Comparison of ENCODE assay signal across 26 mouse cellular contexts in the genomic region with DNA sequence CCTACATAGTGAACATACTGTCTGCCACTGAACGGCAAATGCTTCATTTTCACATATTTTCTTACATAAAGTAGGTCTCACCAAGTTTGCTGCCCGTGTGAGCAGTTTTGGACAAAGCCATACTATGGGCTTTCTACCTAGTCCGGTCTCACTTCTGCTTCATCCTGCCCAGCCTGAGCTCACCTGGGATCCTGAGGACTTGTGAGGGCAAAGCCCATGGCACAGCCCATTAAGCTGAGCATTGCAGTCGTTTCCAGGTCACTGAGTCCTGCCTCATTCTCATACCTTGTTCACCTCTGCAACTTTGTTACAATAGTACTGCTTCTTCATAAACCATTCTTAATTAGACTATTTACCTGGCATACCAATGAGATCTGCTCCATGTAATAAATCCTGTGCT.
A peak's percentile ranks its signal among the peaks of the same experiment; 100 is the strongest.
DNase-seq lines count a peak whose midpoint lies in the region; ATAC-seq and TF ChIP-seq lines count a peak whose summit lies in the region.
"Had no signal": no experiment of that assay in that cellular context is flagged by ENCODE, and none has a peak within 500 bp of the region (broad histone marks: within the 10 kb centered on the region; RNA-seq: fewer than 3 reads in every experiment).

No protein-coding gene starts in this region.

- no peak overlapping the region for H3K4me3 ChIP-seq in heart, embryonic 10.5 days
- H3K4me3 ChIP-seq in kidney, adult 2 months (ENCODE audit: insufficient read depth, low read depth, low read length), result no peak overlapping the region
- H3K4me3 ChIP-seq in kidney, embryonic 15.5 days (replicated peaks), result no peak overlapping the region
- H3K4me3 ChIP-seq in embryonic facial prominence, embryonic 10.5 days, result no peak overlapping the region
- H3K4me3 ChIP-seq: embryonic facial prominence, embryonic 13.5 days; erythroblast, embryonic 14.5 days; forebrain, embryonic 12.5 days; forebrain, embryonic 15.5 days; heart, adult 2 months; hindbrain, embryonic 12.5 days; hindbrain, embryonic 15.5 days had no signal

- H3K9me3 ChIP-seq in heart, embryonic 10.5 days, result no peaks in the 10 kb centered on the region
- no peaks in the 10 kb centered on the region for H3K9me3 ChIP-seq in kidney, embryonic 15.5 days (replicated peaks)
- H3K9me3 ChIP-seq in embryonic facial prominence, embryonic 10.5 days, result no peaks in the 10 kb centered on the region
- H3K9me3 ChIP-seq: embryonic facial prominence, embryonic 13.5 days; forebrain, embryonic 12.5 days; forebrain, embryonic 15.5 days; G1E; hindbrain, embryonic 12.5 days; hindbrain, embryonic 15.5 days had no signal

- ATAC-seq in kidney, embryonic 15.5 days (replicated peaks; ENCODE audit: low FRiP score), result 0 out of 2 replicates have a peak, but pooled peaks have one; percentile 58
- no peak for ATAC-seq in CD4-positive, CD25-positive, alpha-beta regulatory T cell, adult 4 months
- ATAC-seq: forebrain, embryonic 15.5 days; Patski had no signal

- H3K9ac ChIP-seq in kidney, embryonic 15.5 days, result no peak overlapping the region
- H3K9ac ChIP-seq: embryonic facial prominence, embryonic 13.5 days; forebrain, embryonic 12.5 days; forebrain, embryonic 15.5 days; hindbrain, embryonic 12.5 days; hindbrain, embryonic 15.5 days had no signal

- no peak for TF ChIP-seq CTCF in kidney, adult 2 months (conservative IDR thresholded peaks at IDR 0.05; ENCODE audit: insufficient read depth, insufficient read length, low read depth, low read length)

- DNase-seq in heart, adult 11 months, result peak; percentile 75
- DNase-seq in heart, embryonic 10.5 days (ENCODE audit: low spot score), result no peak
- peak; percentile 35 for DNase-seq in kidney, adult 2 months
- peak; percentile 25 for DNase-seq in kidney, postnatal 14 days
- no peak for DNase-seq in embryonic facial prominence, embryonic 10.5 days (ENCODE audit: low spot score)
- no peak for DNase-seq in spleen, postnatal 36 days (ENCODE audit: low spot score in 2 of 2)
- DNase-seq: adrenal gland, adult 2 months; adrenal gland, postnatal 14 days; cerebellum, adult 11 months; cerebellum, adult 2 months; cerebellum, adult 9-11 months; cerebellum, postnatal 25 days; gastrocnemius, postnatal 25 days; heart, adult 2 months had no signal

- H3K4me2 ChIP-seq in kidney, embryonic 15.5 days, result no peak overlapping the region
- H3K4me2 ChIP-seq: embryonic facial prominence, embryonic 13.5 days; forebrain, embryonic 12.5 days; forebrain, embryonic 15.5 days; heart, embryonic 11.5 days; hindbrain, embryonic 12.5 days; hindbrain, embryonic 15.5 days had no signal

- H3K27me3 ChIP-seq in heart, embryonic 10.5 days (ENCODE audit: insufficient read depth, poor library complexity, severe bottlenecking), result no peaks in the 10 kb centered on the region
- no peaks in the 10 kb centered on the region for H3K27me3 ChIP-seq in kidney, adult 2 months (replicated peaks; ENCODE audit: control insufficient read depth, insufficient read depth, low read length)
- H3K27me3 ChIP-seq in kidney, embryonic 15.5 days, result no peaks in the 10 kb centered on the region
- H3K27me3 ChIP-seq in embryonic facial prominence, embryonic 10.5 days (replicated peaks; ENCODE audit: low read depth, poor library complexity, severe bottlenecking), result no peaks in the 10 kb centered on the region
- H3K27me3 ChIP-seq: CH12.LX; embryonic facial prominence, embryonic 13.5 days; forebrain, embryonic 12.5 days; forebrain, embryonic 15.5 days; hindbrain, embryonic 12.5 days; hindbrain, embryonic 15.5 days; Patski had no signal

- 85% methylated on average over 4 of the region's 4 CpGs for WGBS in heart, embryonic 10.5 days
- WGBS in kidney, adult 2 months, result 59% methylated on average over 4 of the region's 4 CpGs
- 59% methylated on average over 4 of the region's 4 CpGs for WGBS in kidney, embryonic 15.5 days
- 91% methylated on average over 4 of the region's 4 CpGs for WGBS in embryonic facial prominence, embryonic 10.5 days

- H3K27ac ChIP-seq in heart, embryonic 10.5 days, result no peak overlapping the region
- no peak overlapping the region for H3K27ac ChIP-seq in kidney, adult 2 months (ENCODE audit: insufficient read depth, low read depth, low read length)
- no peak overlapping the region for H3K27ac ChIP-seq in kidney, embryonic 15.5 days
- H3K27ac ChIP-seq in embryonic facial prominence, embryonic 10.5 days (replicated peaks), result no peak overlapping the region
- H3K27ac ChIP-seq: embryonic facial prominence, embryonic 13.5 days; forebrain, embryonic 12.5 days; forebrain, embryonic 15.5 days; heart, adult 2 months; hindbrain, embryonic 12.5 days; hindbrain, embryonic 15.5 days had no signal

- TF ChIP-seq POLR2A in kidney, adult 2 months (IDR thresholded peaks at IDR 0.05; ENCODE audit: low read depth, low read length), result no peak

- no peaks in the 10 kb centered on the region for H3K36me3 ChIP-seq in heart, embryonic 10.5 days
- H3K36me3 ChIP-seq in kidney, adult 2 months (ENCODE audit: control insufficient read depth, insufficient read depth, low read length), result no peaks in the 10 kb centered on the region
- H3K36me3 ChIP-seq in kidney, embryonic 15.5 days, result no peaks in the 10 kb centered on the region
- H3K36me3 ChIP-seq in embryonic facial prominence, embryonic 10.5 days (replicated peaks), result no peaks in the 10 kb centered on the region
- H3K36me3 ChIP-seq: embryonic facial prominence, embryonic 13.5 days; forebrain, embryonic 12.5 days; forebrain, embryonic 15.5 days; G1E; hindbrain, embryonic 12.5 days; hindbrain, embryonic 15.5 days had no signal

- H3K4me1 ChIP-seq in heart, embryonic 10.5 days, result no peaks in the 10 kb centered on the region
- no peaks in the 10 kb centered on the region; the same call in 1 of the 2 replicates for H3K4me1 ChIP-seq in kidney, adult 2 months (ENCODE audit: control insufficient read depth, insufficient read depth, low read length)
- peaks cover 2% of the 10 kb centered on the region; the same call in 1 of the 2 replicates for H3K4me1 ChIP-seq in kidney, embryonic 15.5 days
- H3K4me1 ChIP-seq in embryonic facial prominence, embryonic 10.5 days, result peaks cover 14% of the 10 kb centered on the region
- H3K4me1 ChIP-seq: embryonic facial prominence, embryonic 13.5 days; forebrain, embryonic 12.5 days; forebrain, embryonic 15.5 days; hindbrain, embryonic 15.5 days had no signal

Comparison
In these comparisons a context has a peak if more than half of its experiments do, and no peak if none do; other contexts are left out.
1. DNase-seq: peak in heart, adult 11 months (single experiment), kidney, adult 2 months (single experiment) and kidney, postnatal 14 days (single experiment); none in heart, embryonic 10.5 days (single experiment), embryonic facial prominence, embryonic 10.5 days (single experiment) and spleen, postnatal 36 days (0 of 2).